Mouse (Mus musculus): ENCODE data around the gene Ube2e3. TPM values are rescaled to one million over a fixed set of nuclear protein-coding genes. Genes with fewer than 3 reads are reported as not detected.

Gene Ube2e3
- total RNA-seq, 1 experiment = 35.1 TPM

DNA sequence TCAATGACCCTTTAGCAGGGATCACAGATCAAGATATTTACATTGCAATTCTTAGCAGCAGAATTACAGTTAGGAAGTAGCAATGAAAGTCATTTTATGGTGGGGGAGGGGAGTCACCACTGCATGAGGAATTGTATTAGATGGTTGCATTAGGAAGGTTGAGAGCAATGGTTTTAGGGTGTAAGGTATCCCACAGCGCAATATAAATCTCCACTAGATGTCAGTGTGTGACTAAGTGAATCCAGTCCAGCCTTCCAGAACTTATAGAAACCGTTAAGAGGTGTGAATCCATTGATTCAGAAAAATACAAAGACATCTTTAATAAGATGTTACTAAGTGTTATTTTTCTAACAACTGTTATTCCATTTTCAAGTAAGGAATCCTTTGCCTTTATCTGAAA is 63.4 kb downstream of the Ube2e3 start:
- DNase-seq (ENCODE audit: low read depth, low spot score) = peak; percentile 16
- Histone ChIP-seq H3K4me1 (ENCODE audit: control insufficient read depth in 2 of 2, insufficient read depth in 2 of 2, low read length in 2 of 2, poor library complexity in 1 of 2) (no peaks in the 10 kb centered on the region), H3K4me3 (ENCODE audit: insufficient read depth in 1 of 2, low read depth in 1 of 2, low read length in 2 of 2, poor library complexity in 1 of 2, severe bottlenecking in 1 of 2) (no peak overlapping the region), H3K36me3 (ENCODE audit: control insufficient read depth, insufficient read depth, low read length, poor library complexity, severe bottlenecking) (no peaks in the 10 kb centered on the region), H3K9me3 (ENCODE audit: control insufficient read depth, insufficient read depth, low read depth, low read length) (no peaks in the 10 kb centered on the region), H3K27ac (ENCODE audit: insufficient read depth, low read depth, low read length, poor library complexity, severe bottlenecking) (no peak overlapping the region), H3K9ac (ENCODE audit: insufficient read depth, low read depth, low read length, poor library complexity, severe bottlenecking) (no peak overlapping the region)
- in situ Hi-C loops (cut with MboI; ENCODE audit: low sequenced_read_pairs in 2 of 2, unreplicated experiment in 2 of 2) = no loop called here
- TF ChIP-seq MAFK (IDR thresholded peaks at IDR 0.05; ENCODE audit: insufficient read depth, low read depth, low read length) (no peak), HCFC1 (IDR thresholded peaks at IDR 0.05; ENCODE audit: borderline replicate concordance, insufficient read depth, low read length) (no peak), ZNF384 (IDR thresholded peaks at IDR 0.05; ENCODE audit: low read depth, low read length) (no peak), ZC3H11A (IDR thresholded peaks at IDR 0.05; ENCODE audit: borderline replicate concordance, low read depth, low read length) (peak; percentile 16; the same call in 1 of the 2 replicates), CHD2 (IDR thresholded peaks at IDR 0.05; ENCODE audit: low read depth, low read length) (no peak)

DNA sequence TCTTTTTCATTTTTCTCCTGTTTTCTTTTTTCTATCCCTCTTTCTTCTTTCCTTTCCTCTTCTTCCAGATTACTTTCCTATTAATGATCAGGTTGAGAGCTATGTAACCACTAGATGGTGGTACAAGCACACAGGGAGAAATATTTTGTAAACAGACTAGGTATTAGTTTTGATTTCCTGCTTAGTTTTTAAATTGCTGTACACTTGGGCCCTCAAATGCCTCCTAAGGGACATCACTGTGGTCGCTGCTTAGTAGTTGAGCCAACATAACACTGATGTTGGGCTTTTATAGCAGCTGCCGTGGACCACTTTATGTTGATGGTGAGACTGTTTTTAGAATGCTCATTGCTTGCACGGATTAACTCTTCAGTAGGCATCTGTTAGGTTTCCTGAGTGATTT is 91.5 kb downstream of the Ube2e3 start:
- Histone ChIP-seq H3K36me3 (ENCODE audit: control insufficient read depth, insufficient read depth, low read length, poor library complexity, severe bottlenecking) (no peaks in the 10 kb centered on the region), H3K9me3 (ENCODE audit: control insufficient read depth, insufficient read depth, low read depth, low read length) (no peaks in the 10 kb centered on the region), H3K4me3 (ENCODE audit: insufficient read depth in 1 of 2, low read depth in 1 of 2, low read length in 2 of 2, poor library complexity in 1 of 2, severe bottlenecking in 1 of 2) (no peak overlapping the region), H3K27ac (ENCODE audit: insufficient read depth, low read depth, low read length, poor library complexity, severe bottlenecking) (no peak overlapping the region), H3K9ac (ENCODE audit: insufficient read depth, low read depth, low read length, poor library complexity, severe bottlenecking) (no peak overlapping the region), H3K4me1 (ENCODE audit: control insufficient read depth in 2 of 2, insufficient read depth in 2 of 2, low read length in 2 of 2, poor library complexity in 1 of 2) (no peaks in the 10 kb centered on the region)
- DNase-seq (ENCODE audit: low read depth, low spot score) = no peak
- TF ChIP-seq MAFK (IDR thresholded peaks at IDR 0.05; ENCODE audit: insufficient read depth, low read depth, low read length) (no peak), ZC3H11A (IDR thresholded peaks at IDR 0.05; ENCODE audit: borderline replicate concordance, low read depth, low read length) (no peak), HCFC1 (IDR thresholded peaks at IDR 0.05; ENCODE audit: borderline replicate concordance, insufficient read depth, low read length) (no peak), CHD2 (IDR thresholded peaks at IDR 0.05; ENCODE audit: low read depth, low read length) (no peak), ZNF384 (IDR thresholded peaks at IDR 0.05; ENCODE audit: low read depth, low read length) (no peak)
- in situ Hi-C loops (cut with MboI; ENCODE audit: low sequenced_read_pairs in 2 of 2, unreplicated experiment in 2 of 2) = loop anchor here in 1 of 2 experiments (25.0 kb wide), 1 partner anchor 303 kb away; the partner anchor contains the start of gene Itga4

DNA sequence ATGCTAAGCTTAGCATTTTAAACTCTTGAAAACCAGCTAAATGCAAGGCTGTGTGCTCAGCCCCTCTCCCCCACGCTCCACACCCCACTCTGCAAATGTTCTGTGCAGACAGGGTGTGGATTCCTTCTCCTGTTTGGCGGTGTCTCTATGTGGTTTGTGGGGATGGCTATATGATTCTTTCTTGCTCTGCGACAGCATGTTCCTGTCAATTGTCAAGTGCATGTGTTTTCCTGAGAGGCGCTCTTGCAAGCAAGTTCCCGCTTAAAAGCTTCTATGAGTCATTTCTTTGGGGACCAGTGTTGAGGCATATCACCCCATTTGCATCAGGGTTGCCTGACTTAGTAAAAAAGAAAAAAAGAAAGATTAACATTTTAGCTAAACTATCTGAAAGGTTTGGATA is 92.4 kb downstream of the Ube2e3 start:
- no peaks in the 10 kb centered on the region for H3K36me3 ChIP-seq (ENCODE audit: control insufficient read depth, insufficient read depth, low read length, poor library complexity, severe bottlenecking)
- no peak for DNase-seq (ENCODE audit: low read depth, low spot score)
- H3K4me1 ChIP-seq (ENCODE audit: control insufficient read depth in 2 of 2, insufficient read depth in 2 of 2, low read length in 2 of 2, poor library complexity in 1 of 2) = no peaks in the 10 kb centered on the region
- H3K4me3 ChIP-seq (ENCODE audit: insufficient read depth in 1 of 2, low read depth in 1 of 2, low read length in 2 of 2, poor library complexity in 1 of 2, severe bottlenecking in 1 of 2) = no peak overlapping the region
- in situ Hi-C loops (cut with MboI; ENCODE audit: low sequenced_read_pairs in 2 of 2, unreplicated experiment in 2 of 2) = loop anchor here in 1 of 2 experiments (25.0 kb wide), 1 partner anchor 302 kb away; the partner anchor contains the start of gene Itga4
- H3K9ac ChIP-seq (ENCODE audit: insufficient read depth, low read depth, low read length, poor library complexity, severe bottlenecking) = no peak overlapping the region
- TF ChIP-seq ZNF384 (IDR thresholded peaks at IDR 0.05; ENCODE audit: low read depth, low read length) (no peak), CHD2 (IDR thresholded peaks at IDR 0.05; ENCODE audit: low read depth, low read length) (no peak), ZC3H11A (IDR thresholded peaks at IDR 0.05; ENCODE audit: borderline replicate concordance, low read depth, low read length) (no peak), HCFC1 (IDR thresholded peaks at IDR 0.05; ENCODE audit: borderline replicate concordance, insufficient read depth, low read length) (no peak), MAFK (IDR thresholded peaks at IDR 0.05; ENCODE audit: insufficient read depth, low read depth, low read length) (no peak)
- H3K9me3 ChIP-seq (ENCODE audit: control insufficient read depth, insufficient read depth, low read depth, low read length) = no peaks in the 10 kb centered on the region
- H3K27ac ChIP-seq (ENCODE audit: insufficient read depth, low read depth, low read length, poor library complexity, severe bottlenecking) = no peak overlapping the region

DNA sequence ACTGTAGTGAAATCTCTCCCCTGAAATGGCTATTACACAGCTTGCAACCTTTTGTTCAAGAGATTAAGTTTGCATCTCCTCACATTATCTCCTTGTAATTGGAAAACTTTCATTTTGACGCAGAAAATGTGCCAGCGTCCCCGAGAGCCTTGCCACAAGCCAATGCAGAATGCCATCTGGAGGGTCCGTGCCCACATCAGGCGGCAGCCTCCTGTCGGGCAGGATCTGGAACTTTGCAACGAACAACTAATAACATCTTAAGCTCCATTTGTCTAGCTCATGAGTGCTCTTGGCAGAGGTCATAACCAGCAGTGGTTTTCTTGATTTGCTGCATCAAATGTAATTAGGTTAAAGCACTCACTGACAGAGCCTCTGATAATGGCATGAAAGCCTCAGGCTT is 93.1 kb downstream of the Ube2e3 start:
- Histone ChIP-seq H3K36me3 (ENCODE audit: control insufficient read depth, insufficient read depth, low read length, poor library complexity, severe bottlenecking) (no peaks in the 10 kb centered on the region), H3K9me3 (ENCODE audit: control insufficient read depth, insufficient read depth, low read depth, low read length) (no peaks in the 10 kb centered on the region), H3K27ac (ENCODE audit: insufficient read depth, low read depth, low read length, poor library complexity, severe bottlenecking) (no peak overlapping the region), H3K4me1 (ENCODE audit: control insufficient read depth in 2 of 2, insufficient read depth in 2 of 2, low read length in 2 of 2, poor library complexity in 1 of 2) (no peaks in the 10 kb centered on the region), H3K9ac (ENCODE audit: insufficient read depth, low read depth, low read length, poor library complexity, severe bottlenecking) (no peak overlapping the region), H3K4me3 (ENCODE audit: insufficient read depth in 1 of 2, low read depth in 1 of 2, low read length in 2 of 2, poor library complexity in 1 of 2, severe bottlenecking in 1 of 2) (no peak overlapping the region)
- TF ChIP-seq ZNF384 (IDR thresholded peaks at IDR 0.05; ENCODE audit: low read depth, low read length) (no peak), CHD2 (IDR thresholded peaks at IDR 0.05; ENCODE audit: low read depth, low read length) (no peak), HCFC1 (IDR thresholded peaks at IDR 0.05; ENCODE audit: borderline replicate concordance, insufficient read depth, low read length) (no peak), ZC3H11A (IDR thresholded peaks at IDR 0.05; ENCODE audit: borderline replicate concordance, low read depth, low read length) (no peak), MAFK (IDR thresholded peaks at IDR 0.05; ENCODE audit: insufficient read depth, low read depth, low read length) (no peak)
- in situ Hi-C loops (cut with MboI; ENCODE audit: low sequenced_read_pairs in 2 of 2, unreplicated experiment in 2 of 2) = loop anchor here in 1 of 2 experiments (25.0 kb wide), 1 partner anchor 301 kb away; the partner anchor contains the start of gene Itga4
- DNase-seq (ENCODE audit: low read depth, low spot score) = no peak

All from ES-E14 (cell line).